ENCODE assay signal across 9 mouse cellular contexts in the genomic region with DNA sequence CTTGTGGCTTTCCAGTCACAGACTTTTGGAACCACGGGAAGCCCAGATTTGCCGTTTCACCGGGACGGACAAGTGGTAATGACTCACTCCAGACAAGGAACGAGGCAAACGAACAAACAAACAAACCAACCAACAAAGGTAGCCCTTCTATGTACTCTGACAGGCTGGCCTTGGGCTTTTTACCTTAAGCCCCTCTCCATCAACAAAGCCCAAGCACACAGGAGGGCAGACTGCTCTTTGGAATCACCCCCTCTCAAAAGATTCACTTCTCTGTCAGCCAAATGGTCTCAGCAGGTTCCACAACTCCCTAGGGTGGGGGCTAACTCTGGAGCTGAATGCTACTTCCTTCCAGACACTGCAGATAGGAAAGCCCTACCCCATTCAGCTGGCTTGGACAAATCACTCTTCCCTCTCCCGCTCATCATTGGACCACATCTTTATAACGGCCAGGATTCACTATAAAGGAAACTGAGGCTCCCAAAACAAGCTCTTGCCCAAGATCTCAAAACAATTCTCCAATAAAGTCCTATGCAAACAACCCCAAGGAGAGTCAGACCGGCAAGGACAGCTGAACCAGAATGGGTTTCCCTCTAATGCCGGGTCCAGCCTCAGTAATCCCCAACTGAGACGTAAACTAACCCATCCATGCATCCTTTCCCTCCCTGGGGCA. TPM values are rescaled to one million over a fixed set of nuclear protein-coding genes. Genes with fewer than 3 reads are reported as not detected.
DNase-seq lines count a peak whose midpoint lies in the region; ATAC-seq and TF ChIP-seq lines count a peak whose summit lies in the region.
"Had no signal": no experiment of that assay in that cellular context is flagged by ENCODE, and none has a peak within 500 bp of the region (broad histone marks: within the 10 kb centered on the region; RNA-seq: fewer than 3 reads in every experiment).

No protein-coding gene starts in this region.

- DNase-seq in kidney, adult 11 months = no peak
- no peak for DNase-seq in intestine, embryonic 14.5 days (ENCODE audit: low spot score)
- no peak for DNase-seq in embryo, embryonic 9.5 days (ENCODE audit: extremely low spot score)
- DNase-seq in spleen, postnatal 36 days (ENCODE audit: low spot score in 2 of 2) = no peak
- no peak for DNase-seq in urinary bladder, adult 18-20 months (ENCODE audit: low spot score in 2 of 2)

- H3K79me2 ChIP-seq in myocyte (ENCODE audit: control insufficient read depth, insufficient read depth) = peaks cover 60% of the 10 kb centered on the region

- H3K9ac ChIP-seq in kidney, embryonic 15.5 days = peak overlapping the region; percentile 50; the same call in 1 of the 2 replicates
- peak overlapping the region; percentile 10; the same call in 1 of the 2 replicates for H3K9ac ChIP-seq in embryonic facial prominence, embryonic 15.5 days
- no peak overlapping the region for H3K9ac ChIP-seq in intestine, embryonic 14.5 days (ENCODE audit: low read length)

- peaks cover 28% of the 10 kb centered on the region for H3K27me3 ChIP-seq in kidney, embryonic 15.5 days
- peaks cover 11% of the 10 kb centered on the region for H3K27me3 ChIP-seq in embryonic facial prominence, embryonic 15.5 days
- peaks cover 26% of the 10 kb centered on the region for H3K27me3 ChIP-seq in intestine, embryonic 14.5 days (replicated peaks; ENCODE audit: control insufficient read depth, insufficient read depth, low read length)
- no peaks in the 10 kb centered on the region for H3K27me3 ChIP-seq in myocyte (ENCODE audit: control insufficient read depth, insufficient read depth, insufficient read length)

- peaks cover 46% of the 10 kb centered on the region for H3K4me1 ChIP-seq in kidney, embryonic 15.5 days
- H3K4me1 ChIP-seq in embryonic facial prominence, embryonic 15.5 days = peaks cover 53% of the 10 kb centered on the region
- H3K4me1 ChIP-seq in intestine, embryonic 14.5 days (replicated peaks; ENCODE audit: control insufficient read depth, insufficient read depth, low read length) = peaks cover 17% of the 10 kb centered on the region

- no peaks in the 10 kb centered on the region for H3K9me3 ChIP-seq in kidney, embryonic 15.5 days (replicated peaks)
- H3K9me3 ChIP-seq in embryonic facial prominence, embryonic 15.5 days (replicated peaks) = no peaks in the 10 kb centered on the region
- H3K9me3 ChIP-seq in intestine, embryonic 14.5 days (ENCODE audit: control insufficient read depth, low read length) = no peaks in the 10 kb centered on the region

- TF ChIP-seq POLR2A in myocyte (IDR thresholded peaks at IDR 0.05; ENCODE audit: insufficient read length, low read depth) = no peak

- peak overlapping the region; percentile 44 for H3K4me3 ChIP-seq in kidney, embryonic 15.5 days (replicated peaks)
- H3K4me3 ChIP-seq in embryonic facial prominence, embryonic 15.5 days (replicated peaks) = peak overlapping the region; percentile 78
- peak overlapping the region; percentile 37 for H3K4me3 ChIP-seq in intestine, embryonic 14.5 days (ENCODE audit: low read depth, low read length)
- no peak overlapping the region for H3K4me3 ChIP-seq in myocyte

- no peak overlapping the region for H3ac ChIP-seq in myocyte (ENCODE audit: control insufficient read depth, insufficient read length)

- H3K36me3 ChIP-seq in kidney, embryonic 15.5 days = no peaks in the 10 kb centered on the region
- peaks cover 7% of the 10 kb centered on the region; the same call in 1 of the 2 replicates for H3K36me3 ChIP-seq in embryonic facial prominence, embryonic 15.5 days
- no peaks in the 10 kb centered on the region for H3K36me3 ChIP-seq in intestine, embryonic 14.5 days (ENCODE audit: control insufficient read depth, insufficient read depth, low read length)
- H3K36me3 ChIP-seq in myocyte (ENCODE audit: control insufficient read depth, insufficient read depth) = peaks cover 19% of the 10 kb centered on the region

- 14% methylated on average over 11 of the region's 11 CpGs for WGBS in kidney, embryonic 15.5 days
- 16% methylated on average over 11 of the region's 11 CpGs for WGBS in embryonic facial prominence, embryonic 15.5 days
- 16% methylated on average over 11 of the region's 11 CpGs for WGBS in intestine, embryonic 14.5 days

- no peak overlapping the region for H3K27ac ChIP-seq in kidney, embryonic 15.5 days
- H3K27ac ChIP-seq in embryonic facial prominence, embryonic 15.5 days (replicated peaks) = 0 out of 2 replicates have a peak overlapping the region, but pooled peaks have one; percentile 8
- H3K27ac ChIP-seq in intestine, embryonic 14.5 days (ENCODE audit: low read depth) = no peak overlapping the region

- no peak for ATAC-seq in kidney, embryonic 15.5 days (replicated peaks; ENCODE audit: low FRiP score)
- no peak for ATAC-seq in embryonic facial prominence, embryonic 15.5 days (ENCODE audit: insufficient number of reproducible peaks, low FRiP score, low TSS enrichment, low read depth)
- no peak for ATAC-seq in intestine, embryonic 14.5 days (replicated peaks; ENCODE audit: low FRiP score, low TSS enrichment, low read depth)

- peak overlapping the region; percentile 97 for H3K4me2 ChIP-seq in kidney, embryonic 15.5 days
- H3K4me2 ChIP-seq in embryonic facial prominence, embryonic 15.5 days (replicated peaks) = peak overlapping the region; percentile 96
- peak overlapping the region; percentile 93 for H3K4me2 ChIP-seq in intestine, embryonic 14.5 days (ENCODE audit: low read length)
- peak overlapping the region; percentile 19 for H3K4me2 ChIP-seq in myocyte (ENCODE audit: low read depth)

TF ChIP-seq in myocyte, 11 proteins besides CTCF, POLR2A, EP300 and RAD21:
- TF ChIP-seq CEBPB (IDR thresholded peaks at IDR 0.05; ENCODE audit: insufficient read depth, poor library complexity, severe bottlenecking) (no peak), POLR2AphosphoS2 (IDR thresholded peaks at IDR 0.05; ENCODE audit: insufficient read length, low read depth) (peak; percentile 2)

RNA-seq across cellular contexts. Expression of a gene that starts 7.9 kb away (rescaled TPM):
- polyA plus RNA-seq in kidney, embryonic 15.5 days (2015; fragmentation: Nextera tagmentation; extraction: Ambion mirVana) = not detected in 2 replicates
- not detected in 2 replicates for polyA plus RNA-seq in embryonic facial prominence, embryonic 15.5 days (2015; fragmentation: Nextera tagmentation; extraction: Ambion mirVana)
- polyA plus RNA-seq in intestine, embryonic 14.5 days (2014; fragmentation: Nextera tagmentation; extraction: Ambion mirVana) = not detected in 2 replicates
- not detected for polyA plus RNA-seq in myocyte (2012; fragmentation: generic; extraction: Trizol)
- polyA plus RNA-seq: large intestine, adult 2 months had no signal

RNA-seq across cellular contexts. Expression of a gene that starts 8.3 kb away (rescaled TPM):
- 0.87 and 0.94 TPM in 2 replicates for polyA plus RNA-seq in kidney, embryonic 15.5 days (2015; fragmentation: Nextera tagmentation; extraction: Ambion mirVana)
- polyA plus RNA-seq in embryonic facial prominence, embryonic 15.5 days (2015; fragmentation: Nextera tagmentation; extraction: Ambion mirVana) = 3.0 and 3.4 TPM in 2 replicates
- 0.49 and 0.95 TPM in 2 replicates for polyA plus RNA-seq in intestine, embryonic 14.5 days (2014; fragmentation: Nextera tagmentation; extraction: Ambion mirVana)
- polyA plus RNA-seq in myocyte (2012; fragmentation: generic; extraction: Trizol) = 28.5 TPM

RNA-seq across cellular contexts. Expression of a gene that starts 48.1 kb away (rescaled TPM):
- polyA plus RNA-seq in kidney, embryonic 15.5 days (2015; fragmentation: Nextera tagmentation; extraction: Ambion mirVana) = not detected in 2 replicates
- 4.4 and 5.9 TPM in 2 replicates for polyA plus RNA-seq in embryonic facial prominence, embryonic 15.5 days (2015; fragmentation: Nextera tagmentation; extraction: Ambion mirVana)
- polyA plus RNA-seq in intestine, embryonic 14.5 days (2014; fragmentation: Nextera tagmentation; extraction: Ambion mirVana) = not detected in 2 replicates
- 0.01 TPM for polyA plus RNA-seq in myocyte (2012; fragmentation: generic; extraction: Trizol)
- polyA plus RNA-seq: large intestine, adult 2 months had no signal

Comparison
In these comparisons a context has a peak if more than half of its experiments do, and no peak if none do; other contexts are left out.
1. H3K4me2 ChIP-seq: peak in every context shown above with its lines; median percentile 97 in kidney, embryonic 15.5 days; 96 in embryonic facial prominence, embryonic 15.5 days; 93 in intestine, embryonic 14.5 days; 19 in myocyte.